Mouse (Mus musculus) kidney, adult 2 months (tissue): ENCODE measurements around the gene Nkiras1.
A peak's percentile ranks its signal among the peaks of the same experiment; 100 is the strongest.

ENCODE experiments used
- CTCF ChIP-seq: fragments of 200-500 bp; conservative IDR thresholded peaks from 2 replicates; pipeline ENCODE4 v1.5.1; 2011; ENCODE audit warnings: low read depth, mild to moderate bottlenecking, control low read depth, low read length, moderate library complexity, mixed read lengths; ENCODE audit not compliant: insufficient read depth, insufficient read length
- POLR2A ChIP-seq: fragments of 200-500 bp; IDR thresholded peaks from one replicate; pipeline ENCODE4 v1.6.1; 2011; ENCODE audit warnings: low read depth, low read length, control low read depth

DNA sequence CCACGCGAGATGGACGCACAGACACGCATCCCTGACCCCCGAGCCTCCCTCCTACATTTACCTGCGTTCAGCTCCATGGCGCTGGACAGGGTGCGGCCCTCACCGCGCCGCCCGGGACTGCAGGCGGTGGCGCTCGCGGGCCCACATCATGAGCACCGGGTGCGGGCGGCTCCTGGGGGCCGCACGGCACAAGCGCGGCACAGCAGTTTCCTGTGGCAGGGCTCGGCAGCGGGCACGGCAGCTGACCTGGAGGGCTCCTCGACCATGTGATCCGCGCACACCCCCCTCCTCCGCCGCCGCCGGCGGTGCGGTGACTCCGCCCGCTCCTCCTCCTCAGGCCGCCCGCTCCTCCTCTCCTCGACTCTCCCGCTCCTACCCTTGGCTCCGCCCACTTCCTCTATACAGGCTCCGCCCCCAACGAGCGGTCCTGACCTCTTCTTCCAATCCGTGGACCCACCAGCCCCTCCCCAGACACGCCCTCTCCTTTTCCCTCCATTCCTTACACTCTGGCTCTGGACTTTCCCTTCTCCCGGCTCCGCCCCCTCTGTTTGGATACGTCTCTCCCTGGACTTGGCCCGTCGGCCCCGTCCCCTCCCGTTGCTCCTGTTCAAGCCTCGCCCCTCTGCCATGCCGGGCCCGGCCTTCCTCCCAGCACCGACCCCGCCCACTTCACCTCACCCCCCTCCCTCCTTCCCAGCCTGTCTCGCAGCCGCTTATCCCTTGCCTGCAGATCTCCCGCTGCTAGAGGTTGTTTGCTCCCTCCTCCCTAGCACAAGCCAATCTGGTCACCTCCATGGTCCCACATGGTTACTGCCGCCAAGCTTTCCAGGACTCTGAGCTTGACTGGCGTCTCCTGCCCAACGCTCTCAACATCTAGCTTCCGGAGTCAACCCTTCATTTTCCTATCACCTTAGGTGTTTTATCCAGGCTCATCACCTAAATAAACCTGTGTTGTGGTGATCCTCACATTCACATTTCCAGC is 31.9 kb upstream of the Nkiras1 start, which contains the start of gene Nr1d2:
- TF ChIP-seq POLR2A (peak; percentile 61), CTCF (no peak)
